Mouse (Mus musculus): ENCODE data around the gene Fmo4.

The Fmo4 gene

GRCm38 (mm10) chr1:162796441-162796840 lies 17.3 kb downstream of the Fmo4 start:
- DNase-seq (ENCODE audit: inconsistent age in 2 of 2, low spot score in 1 of 2), result no peak

- peak; percentile 20 to 83 for DNase-seq (ENCODE audit: inconsistent age in 2 of 2, low spot score in 1 of 2)
These were observed 21.3 kb downstream of the Fmo4 start for GRCm38 (mm10) chr1:162792306-162793044.

GRCm38 (mm10) chr1:162785222-162785621 lies 28.6 kb downstream of the Fmo4 start:
- DNase-seq (ENCODE audit: inconsistent age in 2 of 2, low spot score in 1 of 2), result no peak

GRCm38 (mm10) chr1:162783669-162784248 lies 30.0 kb downstream of the Fmo4 start:
- no peak for DNase-seq (ENCODE audit: inconsistent age in 2 of 2, low spot score in 1 of 2)

- DNase-seq (ENCODE audit: inconsistent age in 2 of 2, low spot score in 1 of 2), result peak in 1 of 2 experiments; percentile 55
These were observed 32.7 kb downstream of the Fmo4 start for GRCm38 (mm10) chr1:162781035-162781434.

- DNase-seq (ENCODE audit: inconsistent age in 2 of 2, low spot score in 1 of 2), result peak in 1 of 2 experiments; percentile 55
These were observed 35.7 kb downstream of the Fmo4 start for GRCm38 (mm10) chr1:162777943-162778538.

- peak in 1 of 2 experiments; percentile 74 for DNase-seq (ENCODE audit: inconsistent age in 2 of 2, low spot score in 1 of 2)
These were observed 40.1 kb downstream of the Fmo4 start for GRCm38 (mm10) chr1:162773661-162774060.

GRCm38 (mm10) chr1:162771617-162772360 lies 42.0 kb downstream of the Fmo4 start:
- DNase-seq (ENCODE audit: inconsistent age in 2 of 2, low spot score in 1 of 2), result no peak

- DNase-seq (ENCODE audit: inconsistent age in 2 of 2, low spot score in 1 of 2), result no peak
These were observed 61.8 kb downstream of the Fmo4 start for GRCm38 (mm10) chr1:162752009-162752408.

- DNase-seq (ENCODE audit: inconsistent age in 2 of 2, low spot score in 1 of 2), result no peak
These were observed 64.2 kb downstream of the Fmo4 start for GRCm38 (mm10) chr1:162749607-162750006.

GRCm38 (mm10) chr1:162748761-162749160 lies 65.0 kb downstream of the Fmo4 start:
- DNase-seq (ENCODE audit: inconsistent age in 2 of 2, low spot score in 1 of 2), result no peak

Measured in adrenal gland, adult (tissue).